Mouse (Mus musculus) frontal cortex, postnatal 25 days (tissue): ENCODE measurements around the gene Zmynd19.

Experiments
- DNase-seq, 2 experiments: peaks; one replicate each; pipeline ENCODE4 v3.0.0; 2022; ENCODE audit warnings: low spot score in 2 of 2

Gene Zmynd19

GRCm38 (mm10) chr2:24949421-24950188 is at the start of gene Zmynd19:
Zmynd19 (plus strand) TSS chr2:24949792.
- peak; percentile 97 for DNase-seq

GRCm38 (mm10) chr2:24901055-24901454 is 48.5 kb upstream of the Zmynd19 start:
- DNase-seq = no peak

GRCm38 (mm10) chr2:24902999-24903398 is 46.6 kb upstream of the Zmynd19 start:
- no peak for DNase-seq

- no peak for DNase-seq
These were observed 44.6 kb upstream of the Zmynd19 start for GRCm38 (mm10) chr2:24904823-24905652.

- DNase-seq = no peak
These were observed 43.9 kb upstream of the Zmynd19 start for GRCm38 (mm10) chr2:24905653-24906155.

- DNase-seq = no peak
These were observed 39.1 kb upstream of the Zmynd19 start for GRCm38 (mm10) chr2:24910481-24910880.

GRCm38 (mm10) chr2:24912189-24912588 is 37.4 kb upstream of the Zmynd19 start:
- DNase-seq = no peak

- DNase-seq = no peak
These were observed 37.0 kb upstream of the Zmynd19 start for GRCm38 (mm10) chr2:24912589-24912988.

- no peak for DNase-seq
These were observed 34.8 kb upstream of the Zmynd19 start for GRCm38 (mm10) chr2:24914762-24915161.

GRCm38 (mm10) chr2:24918930-24919838 is 30.4 kb upstream of the Zmynd19 start, which contains the start of gene Ehmt1:
Ehmt1 (minus strand) TSS chr2:24919614.
- DNase-seq = peak; percentile 82 to 91

GRCm38 (mm10) chr2:24919839-24920175 is 29.8 kb upstream of the Zmynd19 start:
- DNase-seq = no peak

GRCm38 (mm10) chr2:24923561-24923960 is 26.0 kb upstream of the Zmynd19 start:
- no peak for DNase-seq

- DNase-seq = no peak
These were observed 24.3 kb upstream of the Zmynd19 start for GRCm38 (mm10) chr2:24925284-24925683.

- no peak for DNase-seq
These were observed 23.1 kb upstream of the Zmynd19 start for GRCm38 (mm10) chr2:24926345-24926964.

GRCm38 (mm10) chr2:24926965-24927358 is 22.6 kb upstream of the Zmynd19 start:
- DNase-seq = no peak

GRCm38 (mm10) chr2:24927810-24928479 is 21.6 kb upstream of the Zmynd19 start:
- no peak for DNase-seq

- DNase-seq = no peak
These were observed 20.5 kb upstream of the Zmynd19 start for GRCm38 (mm10) chr2:24929119-24929518.

GRCm38 (mm10) chr2:24929593-24929992 is 20.0 kb upstream of the Zmynd19 start:
- no peak for DNase-seq

- no peak for DNase-seq
These were observed 15.1 kb upstream of the Zmynd19 start for GRCm38 (mm10) chr2:24934441-24934963.

- DNase-seq = peak; percentile 50 to 65
These were observed 14.4 kb upstream of the Zmynd19 start, which contains the start of gene Arrdc1 for GRCm38 (mm10) chr2:24935057-24935796. Arrdc1 (minus strand) TSS chr2:24935252.
